Mouse (Mus musculus) heart, embryonic 16.5 days (tissue): Measurements from ENCODE around the gene Ints7. TPM values are rescaled to one million over a fixed set of nuclear protein-coding genes. Genes with fewer than 3 reads are reported as not detected.

Experiments
- ATAC-seq: fragments of 200-750 bp; cut with Nextera tagmentation; replicated peaks from 2 replicates; pipeline ENCODE4 v1.8.0; 2017; ENCODE audit warnings: moderate number of reproducible peaks; ENCODE audit not compliant: insufficient read depth, low FRiP score; ENCODE audit errors: extremely low read depth
- H3K27ac ChIP-seq: fragments of 300-500 bp; sonication (generic); 2 replicates; pipeline ENCODE4 v1.5.1; 2014; ENCODE audit warnings: mild to moderate bottlenecking, low read length, control low read depth, moderate library complexity
- H3K27me3 ChIP-seq: fragments of 300-500 bp; sonication (generic); 2 replicates; pipeline ENCODE4 v1.6.1; 2014; ENCODE audit warnings: low read length, mixed read lengths; ENCODE audit not compliant: control insufficient read depth, insufficient read depth
- H3K36me3 ChIP-seq: fragments of 300-500 bp; sonication (generic); 2 replicates; pipeline ENCODE4 v1.6.1; 2014; ENCODE audit not compliant: control insufficient read depth, insufficient read depth
- H3K4me1 ChIP-seq: fragments of 300-500 bp; sonication (generic); 2 replicates; pipeline ENCODE4 v1.6.1; 2014; ENCODE audit warnings: low read length, mixed read lengths; ENCODE audit not compliant: control insufficient read depth, insufficient read depth
- H3K4me2 ChIP-seq: fragments of 300-500 bp; sonication (generic); 2 replicates; pipeline ENCODE4 v1.6.1; 2014; ENCODE audit warnings: low read depth, mild to moderate bottlenecking, control low read depth, low read length
- H3K4me3 ChIP-seq: fragments of 300-500 bp; sonication (generic); 2 replicates; pipeline ENCODE4 v1.5.1; 2014; ENCODE audit warnings: mild to moderate bottlenecking, control low read depth, low read length
- H3K9ac ChIP-seq: fragments of 300-500 bp; sonication (generic); 2 replicates; pipeline ENCODE4 v1.6.1; 2014; ENCODE audit warnings: low read length, control low read depth
- H3K9me3 ChIP-seq: fragments of 300-500 bp; sonication (generic); replicated peaks from 2 replicates; pipeline ENCODE4 v1.6.1; 2016; ENCODE audit warnings: low read length; ENCODE audit not compliant: control insufficient read depth
- WGBS: fragments of 180-500 bp; shearing (Covaris S2); extraction: QIAGEN DNeasy Blood & Tissue Kit; methylation state at CpG from one replicate; pipeline ENCODE4 v1.1.7; 2014; 5-methylcytosine and 5-hydroxymethylcytosine counted together
- polyA plus RNA-seq: library from polyadenylated mRNA; unstranded; fragments of >200 nt; fragmentation: Nextera tagmentation; extraction: Ambion mirVana; gene quantifications from 2 replicates; pipeline ENCODE4 v1.2.1, GENCODE M21; 2015

Ints7 gene
- polyA plus RNA-seq, 1 experiment from 2014 or later: 35.4 TPM

DNA sequence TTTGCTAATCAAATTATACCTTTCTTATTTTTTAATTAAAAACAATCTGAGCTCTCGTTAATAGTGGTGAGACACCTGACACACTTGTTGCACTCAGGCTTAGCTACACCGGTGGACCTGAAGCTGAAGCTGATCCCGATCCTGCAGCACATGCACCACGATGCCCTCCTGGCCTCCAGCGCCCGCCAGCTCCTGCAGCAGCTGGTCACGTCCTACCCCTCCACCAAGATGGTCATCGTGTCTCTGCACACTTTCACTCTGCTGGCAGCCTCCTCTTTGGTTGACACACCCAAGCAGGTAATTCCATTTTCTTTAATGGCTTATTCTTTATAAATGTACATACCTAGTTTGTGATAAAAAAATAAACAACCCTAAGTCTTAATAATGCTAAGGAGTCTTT is 20.6 kb downstream of the Ints7 start:
- Histone ChIP-seq H3K27me3 (no peaks in the 10 kb centered on the region), H3K36me3 (peaks cover 30% of the 10 kb centered on the region), H3K4me2 (no peak overlapping the region), H3K27ac (no peak overlapping the region), H3K9ac (no peak overlapping the region), H3K9me3 (no peaks in the 10 kb centered on the region), H3K4me1 (peaks cover 14% of the 10 kb centered on the region), H3K4me3 (no peak overlapping the region)
- WGBS: 91% methylated on average over 8 of the region's 8 CpGs
- ATAC-seq: no peak

DNA sequence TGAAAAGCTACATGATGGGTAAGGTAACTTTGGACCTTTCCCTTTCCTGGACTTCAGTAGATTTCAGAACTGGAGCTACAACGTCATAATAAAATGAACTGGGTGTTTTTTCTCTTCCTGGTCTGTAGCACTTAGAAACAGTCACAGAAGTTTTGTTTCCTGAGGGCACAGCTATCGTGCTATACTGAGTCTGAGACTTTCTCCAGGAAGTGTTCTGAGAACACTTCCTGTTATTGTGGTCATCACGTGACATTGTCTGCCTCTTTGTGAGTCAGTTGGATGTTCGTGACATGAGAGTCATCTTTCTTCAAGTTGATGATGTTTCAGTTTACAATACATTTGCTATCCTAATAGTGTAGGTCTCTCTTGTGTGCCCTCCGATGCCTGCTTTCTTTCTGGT is 23.8 kb downstream of the Ints7 start:
- H3K4me3 ChIP-seq: no peak overlapping the region
- WGBS: 73% methylated on average over 5 of the region's 5 CpGs
- no peaks in the 10 kb centered on the region for H3K4me1 ChIP-seq
- no peaks in the 10 kb centered on the region for H3K27me3 ChIP-seq
- H3K9ac ChIP-seq: no peak overlapping the region
- H3K36me3 ChIP-seq: peaks cover 41% of the 10 kb centered on the region
- no peaks in the 10 kb centered on the region for H3K9me3 ChIP-seq
- ATAC-seq: no peak
- H3K27ac ChIP-seq: 0 out of 2 replicates have a peak overlapping the region, but pooled peaks have one; percentile 3
- H3K4me2 ChIP-seq: no peak overlapping the region

DNA sequence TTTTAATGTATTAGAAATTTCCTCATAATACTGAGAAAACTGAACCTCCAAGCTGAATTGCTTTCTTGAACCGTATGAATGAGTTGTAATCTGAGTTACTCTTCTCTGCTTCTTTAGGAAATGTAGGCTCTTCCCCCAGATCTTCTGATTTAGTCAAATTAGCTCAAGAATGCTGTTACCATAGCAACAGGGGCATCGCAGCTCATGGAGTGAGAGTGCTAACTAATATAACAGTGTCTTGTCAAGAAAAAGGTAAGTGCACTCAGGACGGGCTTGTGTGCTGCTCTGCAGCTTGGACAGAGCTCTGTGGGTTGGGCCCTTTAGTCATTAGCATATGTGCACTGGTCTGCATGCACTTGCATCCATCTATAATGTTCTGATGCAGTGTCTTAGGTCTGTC is 29.3 kb downstream of the Ints7 start:
- Histone ChIP-seq H3K4me3 (no peak overlapping the region), H3K9me3 (no peaks in the 10 kb centered on the region), H3K4me1 (no peaks in the 10 kb centered on the region), H3K9ac (no peak overlapping the region), H3K36me3 (peaks cover 47% of the 10 kb centered on the region), H3K27ac (no peak overlapping the region), H3K4me2 (no peak overlapping the region), H3K27me3 (no peaks in the 10 kb centered on the region)
- no peak for ATAC-seq
- 79% methylated on average over 3 of the region's 3 CpGs for WGBS

DNA sequence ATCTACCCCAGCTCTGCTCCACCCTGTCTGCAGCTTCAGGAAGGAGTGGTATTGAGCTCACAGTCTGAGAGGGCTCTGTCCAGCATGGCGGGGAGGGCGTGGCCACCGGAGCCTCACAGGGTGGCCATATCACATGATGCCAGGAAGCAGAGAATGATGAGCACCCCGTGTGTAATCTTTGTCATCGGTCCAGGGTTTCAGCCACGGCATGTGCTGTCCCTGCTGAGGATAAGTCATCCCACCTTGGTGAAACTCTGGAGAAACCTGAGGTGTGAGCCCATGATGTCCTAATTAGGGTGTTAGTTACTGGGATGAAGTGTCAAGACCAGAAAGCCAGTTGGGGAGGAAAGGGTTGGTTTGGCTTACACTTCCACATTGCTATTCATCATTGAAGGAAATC is 33.6 kb downstream of the Ints7 start:
- no peak overlapping the region for H3K4me3 ChIP-seq
- no peak overlapping the region for H3K9ac ChIP-seq
- H3K9me3 ChIP-seq: no peaks in the 10 kb centered on the region
- H3K4me2 ChIP-seq: no peak overlapping the region
- H3K27ac ChIP-seq: no peak overlapping the region
- ATAC-seq: no peak
- H3K27me3 ChIP-seq: no peaks in the 10 kb centered on the region
- H3K4me1 ChIP-seq: no peaks in the 10 kb centered on the region
- peaks cover 67% of the 10 kb centered on the region for H3K36me3 ChIP-seq
- 89% methylated on average over 6 of the region's 6 CpGs for WGBS

DNA sequence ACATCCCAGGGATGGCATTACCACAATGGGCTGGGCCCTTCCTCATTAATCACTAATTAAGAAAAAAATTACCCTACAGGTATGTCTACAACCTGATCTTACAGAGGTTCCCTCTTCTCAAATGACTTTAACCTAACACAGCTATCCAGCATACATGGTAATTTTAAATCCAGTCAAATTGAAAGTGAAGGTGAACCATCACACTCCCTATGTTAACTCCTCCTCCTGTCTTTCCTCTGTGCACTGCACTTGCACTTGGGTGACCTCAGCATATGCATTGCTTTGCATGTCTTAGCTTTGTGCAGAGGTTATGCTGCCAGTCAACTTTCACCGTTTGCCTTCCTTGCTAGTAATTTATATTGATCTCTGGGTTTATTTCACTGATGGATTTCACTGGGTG is 34.1 kb downstream of the Ints7 start:
- Histone ChIP-seq H3K9ac (no peak overlapping the region), H3K4me3 (no peak overlapping the region), H3K36me3 (peaks cover 72% of the 10 kb centered on the region), H3K4me1 (no peaks in the 10 kb centered on the region), H3K9me3 (no peaks in the 10 kb centered on the region), H3K4me2 (no peak overlapping the region), H3K27me3 (no peaks in the 10 kb centered on the region), H3K27ac (no peak overlapping the region)
- WGBS: 83% methylated on average over 1 of the region's 1 CpGs
- no peak for ATAC-seq

DNA sequence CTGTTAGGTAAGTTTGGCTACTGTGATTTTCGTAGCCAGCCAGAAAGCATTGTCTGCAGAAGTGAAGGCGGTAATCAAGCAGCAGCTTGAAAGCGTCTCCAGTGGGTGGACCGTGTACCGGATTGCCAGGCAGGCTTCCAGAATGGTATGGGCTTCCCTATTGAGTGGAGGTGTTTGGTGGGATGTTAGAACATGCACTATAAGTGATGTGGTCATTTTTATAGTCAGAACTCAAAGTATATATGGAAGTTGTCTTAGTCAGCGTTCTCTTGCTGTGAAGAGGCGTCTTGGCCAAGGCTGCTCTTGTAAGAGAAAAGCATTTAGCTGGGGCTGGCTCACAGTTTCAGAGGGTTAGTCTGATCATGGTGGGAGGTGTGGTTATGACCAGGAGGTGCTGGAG is 34.9 kb downstream of the Ints7 start:
- no peak overlapping the region for H3K4me3 ChIP-seq
- ATAC-seq: no peak
- peaks cover 75% of the 10 kb centered on the region for H3K36me3 ChIP-seq
- no peak overlapping the region for H3K27ac ChIP-seq
- 94% methylated on average over 7 of the region's 7 CpGs for WGBS
- H3K9me3 ChIP-seq: no peaks in the 10 kb centered on the region
- no peaks in the 10 kb centered on the region for H3K4me1 ChIP-seq
- no peak overlapping the region for H3K9ac ChIP-seq
- no peaks in the 10 kb centered on the region for H3K27me3 ChIP-seq
- no peak overlapping the region for H3K4me2 ChIP-seq

DNA sequence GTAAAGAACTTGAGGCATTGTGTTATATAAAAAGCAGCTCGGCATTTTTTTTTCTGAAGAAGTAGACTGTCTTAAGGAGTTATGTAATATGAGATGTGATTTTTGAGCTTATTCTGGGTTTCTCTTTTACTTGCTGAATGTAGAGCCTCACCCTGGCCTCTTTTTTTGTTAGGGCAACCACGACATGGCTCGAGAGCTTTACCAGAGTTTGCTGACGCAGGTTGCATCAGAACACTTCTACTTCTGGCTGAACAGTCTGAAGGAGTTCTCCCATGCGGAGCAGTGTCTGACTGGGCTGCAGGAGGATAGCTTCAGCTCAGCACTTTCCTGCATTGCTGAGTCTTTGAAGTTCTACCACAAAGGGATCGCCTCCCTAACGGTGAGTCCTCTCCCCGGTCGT is 36.2 kb downstream of the Ints7 start:
- no peak overlapping the region for H3K27ac ChIP-seq
- ATAC-seq: no peak
- H3K36me3 ChIP-seq: peaks cover 79% of the 10 kb centered on the region
- no peaks in the 10 kb centered on the region for H3K9me3 ChIP-seq
- no peaks in the 10 kb centered on the region for H3K27me3 ChIP-seq
- no peak overlapping the region for H3K4me3 ChIP-seq
- WGBS: 86% methylated on average over 9 of the region's 9 CpGs
- H3K4me1 ChIP-seq: no peaks in the 10 kb centered on the region
- no peak overlapping the region for H3K4me2 ChIP-seq
- H3K9ac ChIP-seq: no peak overlapping the region

DNA sequence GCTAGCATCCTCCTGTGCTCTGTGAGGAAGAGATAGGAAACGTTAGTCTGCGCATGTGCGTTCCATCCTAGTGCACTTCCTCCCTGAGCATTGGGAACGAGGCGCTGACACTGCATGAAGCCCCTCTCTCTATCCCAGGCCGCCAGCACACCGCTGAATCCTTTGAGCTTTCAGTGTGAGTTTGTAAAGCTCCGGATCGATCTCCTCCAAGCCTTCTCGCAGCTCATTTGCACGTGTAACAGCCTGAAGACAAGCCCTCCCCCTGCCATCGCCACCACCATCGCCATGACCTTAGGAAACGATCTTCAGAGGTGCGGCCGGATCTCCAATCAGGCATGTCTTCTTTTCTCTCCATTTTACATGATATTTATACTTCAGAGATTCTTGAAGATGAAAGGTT is 37.4 kb downstream of the Ints7 start:
- Histone ChIP-seq H3K36me3 (peaks cover 74% of the 10 kb centered on the region), H3K4me2 (no peak overlapping the region), H3K9me3 (no peaks in the 10 kb centered on the region), H3K27ac (no peak overlapping the region), H3K4me1 (0 out of 2 replicates have a peak, but pooled peaks cover under 1% of the 10 kb centered on the region), H3K27me3 (no peaks in the 10 kb centered on the region), H3K9ac (no peak overlapping the region), H3K4me3 (no peak overlapping the region)
- 79% methylated on average over 16 of the region's 16 CpGs for WGBS
- no peak for ATAC-seq

DNA sequence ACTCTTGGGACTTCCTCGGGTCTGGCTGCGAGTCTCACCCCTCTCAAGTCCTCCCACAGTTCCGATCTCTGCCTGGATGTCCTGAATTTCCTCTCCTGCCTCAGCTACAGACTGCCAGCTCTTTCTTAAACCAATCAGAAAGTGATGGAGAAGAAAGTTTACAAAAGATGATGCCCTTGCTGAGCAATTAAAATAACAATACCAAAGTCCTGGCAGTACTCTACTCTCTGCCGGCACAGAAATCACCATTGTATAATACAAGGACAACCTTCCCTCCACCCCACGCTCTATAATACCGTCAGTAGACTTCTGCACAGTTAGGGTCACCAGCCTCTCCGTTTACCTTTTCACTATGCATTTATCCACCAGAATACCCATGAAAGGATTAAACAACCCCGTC is 40.8 kb downstream of the Ints7 start:
- 88% methylated on average over 8 of the region's 8 CpGs for WGBS
- H3K27me3 ChIP-seq: no peaks in the 10 kb centered on the region
- 0 out of 2 replicates have a peak, but pooled peaks cover 5% of the 10 kb centered on the region for H3K4me1 ChIP-seq
- no peak overlapping the region for H3K9ac ChIP-seq
- no peak overlapping the region for H3K4me3 ChIP-seq
- no peaks in the 10 kb centered on the region for H3K9me3 ChIP-seq
- ATAC-seq: no peak
- no peak overlapping the region for H3K27ac ChIP-seq
- peaks cover 76% of the 10 kb centered on the region for H3K36me3 ChIP-seq
- H3K4me2 ChIP-seq: no peak overlapping the region

DNA sequence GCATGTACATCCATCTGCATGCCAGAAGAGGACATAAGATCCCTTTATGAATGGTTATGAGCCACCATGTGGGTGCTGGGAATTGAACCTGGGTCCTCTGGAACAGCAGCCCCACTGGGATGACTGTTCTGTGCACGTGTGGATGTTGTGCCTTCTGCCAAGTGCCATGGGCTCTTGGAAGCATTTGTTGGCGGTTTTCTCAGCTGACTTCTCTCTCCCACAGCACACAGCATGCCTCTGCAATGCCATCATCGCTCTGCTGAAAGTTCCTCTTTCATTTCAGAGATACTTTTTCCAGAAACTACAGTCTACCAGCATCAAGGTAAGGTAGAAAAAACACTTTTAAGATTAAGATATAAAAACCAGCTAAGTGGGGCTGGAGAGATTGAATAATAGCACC is 42.2 kb downstream of the Ints7 start:
- ATAC-seq: no peak
- no peak overlapping the region for H3K9ac ChIP-seq
- no peaks in the 10 kb centered on the region for H3K9me3 ChIP-seq
- no peaks in the 10 kb centered on the region for H3K27me3 ChIP-seq
- H3K4me1 ChIP-seq: peaks cover 9% of the 10 kb centered on the region
- H3K4me2 ChIP-seq: no peak overlapping the region
- WGBS: 68% methylated on average over 3 of the region's 3 CpGs
- H3K27ac ChIP-seq: peak overlapping the region; percentile 64
- H3K4me3 ChIP-seq: no peak overlapping the region
- H3K36me3 ChIP-seq: peaks cover 78% of the 10 kb centered on the region
